Mouse (Mus musculus) bone marrow, adult 2 months (tissue): ENCODE results near the gene Pip4k2a. TPM values are rescaled to one million over a fixed set of nuclear protein-coding genes. Genes with fewer than 3 reads are reported as not detected.

Experiments used
- H3K27ac ChIP-seq: fragments of 200-500 bp; 2 replicates; pipeline ENCODE4 v1.5.1; 2012; ENCODE audit warnings: low read depth, mild to moderate bottlenecking, control low read depth, inconsistent platforms, low read length; ENCODE audit not compliant: control insufficient read depth, poor library complexity, insufficient read depth
- H3K4me1 ChIP-seq: fragments of 200-500 bp; 2 replicates; pipeline ENCODE4 v1.6.1; 2011; ENCODE audit warnings: low read length; ENCODE audit not compliant: control insufficient read depth, insufficient read depth
- H3K4me3 ChIP-seq: fragments of 200-500 bp; replicated peaks from 2 replicates; pipeline ENCODE3; 2011; ENCODE audit warnings: mild to moderate bottlenecking, low read depth, low read length, control low read depth; ENCODE audit not compliant: control insufficient read depth
- CTCF ChIP-seq: fragments of 200-500 bp; IDR thresholded peaks from 2 replicates; pipeline ENCODE4 v1.5.1; 2011; ENCODE audit warnings: low read length, control low read depth; ENCODE audit not compliant: control insufficient read depth, insufficient read depth
- POLR2A ChIP-seq: fragments of 200-500 bp; IDR thresholded peaks from 2 replicates; pipeline ENCODE4 v1.6.1; 2011; ENCODE audit warnings: low read depth, mild to moderate bottlenecking, control low read depth, low read length, borderline replicate concordance; ENCODE audit not compliant: control insufficient read depth
- WGBS: fragments of 180-500 bp; shearing (Covaris S2); methylation state at CpG from one replicate; pipeline ENCODE4 v1.1.7; 2018; 5-methylcytosine and 5-hydroxymethylcytosine counted together
- polyA plus RNA-seq: library from polyadenylated mRNA; stranded (reverse); fragments of >200 nt; gene quantifications from 2 replicates; pipeline ENCODE4 v1.2.4, GENCODE M21; 2011; ENCODE audit warnings: low replicate concordance; ENCODE audit not compliant: missing spikeins, insufficient read depth, insufficient read length

Pip4k2a gene
- polyA plus RNA-seq, 1 experiment: 46.7 TPM

GRCm38 (mm10) chr2:18947669-18948459 lies 50.1 kb downstream of the Pip4k2a start:
- WGBS: 79% methylated on average over 7 of the region's 7 CpGs
- Histone ChIP-seq H3K4me3 (no peak overlapping the region), H3K4me1 (peaks cover 2% of the 10 kb centered on the region), H3K27ac (no peak overlapping the region)
- TF ChIP-seq CTCF: no peak
- no peak for TF ChIP-seq POLR2A

- TF ChIP-seq POLR2A: no peak
- TF ChIP-seq CTCF: no peak
- 63% methylated on average over 1 of the region's 1 CpGs for WGBS
- Histone ChIP-seq H3K27ac (no peak overlapping the region), H3K4me1 (peaks cover 2% of the 10 kb centered on the region), H3K4me3 (no peak overlapping the region)
These were observed 52.5 kb downstream of the Pip4k2a start for GRCm38 (mm10) chr2:18945438-18945837.

- H3K27ac ChIP-seq: no peak overlapping the region
- WGBS: 50% methylated on average over 2 of the region's 2 CpGs
- H3K4me1 ChIP-seq: peaks cover 4% of the 10 kb centered on the region; the same call in 1 of the 2 replicates
- H3K4me3 ChIP-seq: no peak overlapping the region
- TF ChIP-seq POLR2A: no peak
- no peak for TF ChIP-seq CTCF
These were observed 54.0 kb downstream of the Pip4k2a start for GRCm38 (mm10) chr2:18943930-18944329.

- TF ChIP-seq POLR2A (no peak), CTCF (no peak)
- Histone ChIP-seq H3K4me1 (peaks cover 4% of the 10 kb centered on the region; the same call in 1 of the 2 replicates), H3K4me3 (no peak overlapping the region), H3K27ac (peak overlapping the region; percentile 41; the same call in 1 of the 2 replicates)
- WGBS: 32% methylated on average over 4 of the region's 4 CpGs
These were observed 54.6 kb downstream of the Pip4k2a start for GRCm38 (mm10) chr2:18943366-18943765.

- TF ChIP-seq POLR2A: no peak
- TF ChIP-seq CTCF: no peak
- Histone ChIP-seq H3K27ac (no peak overlapping the region), H3K4me3 (no peak overlapping the region), H3K4me1 (peaks cover 13% of the 10 kb centered on the region)
- 62% methylated on average over 12 of the region's 12 CpGs for WGBS
These were observed 57.1 kb downstream of the Pip4k2a start for GRCm38 (mm10) chr2:18940693-18941270.

GRCm38 (mm10) chr2:18938923-18939329 lies 59.0 kb downstream of the Pip4k2a start:
- Histone ChIP-seq H3K4me3 (no peak overlapping the region), H3K27ac (no peak overlapping the region), H3K4me1 (peaks cover 14% of the 10 kb centered on the region)
- TF ChIP-seq CTCF (no peak), POLR2A (no peak)
- WGBS: 3% methylated on average over 8 of the region's 8 CpGs

GRCm38 (mm10) chr2:18938232-18938631 lies 59.7 kb downstream of the Pip4k2a start:
- WGBS: 38% methylated on average over 1 of the region's 1 CpGs
- Histone ChIP-seq H3K4me1 (peaks cover 12% of the 10 kb centered on the region), H3K27ac (no peak overlapping the region), H3K4me3 (no peak overlapping the region)
- TF ChIP-seq POLR2A (no peak), CTCF (no peak)

- peaks cover 12% of the 10 kb centered on the region for H3K4me1 ChIP-seq
- no peak overlapping the region for H3K27ac ChIP-seq
- WGBS: 22% methylated on average over 2 of the region's 2 CpGs
- no peak overlapping the region for H3K4me3 ChIP-seq
- TF ChIP-seq CTCF: no peak
- TF ChIP-seq POLR2A: no peak
These were observed 60.3 kb downstream of the Pip4k2a start for GRCm38 (mm10) chr2:18937611-18938010.
